Mouse (Mus musculus): ENCODE measurements around the gene Adck1. TPM values are rescaled to one million over a fixed set of nuclear protein-coding genes. Genes with fewer than 3 reads are reported as not detected.
"Not testable (repeated sequence)": the region's sequence is repeated elsewhere in the genome, so short reads cannot be mapped to it uniquely, and the experiment has no call there.

Gene Adck1
- 31.0 and 33.3 TPM in 2 replicates for polyA plus RNA-seq (2015; fragmentation: Nextera tagmentation; extraction: Ambion mirVana)

GRCm38 (mm10) chr12:88360441-88361119, at the start of gene Adck1:
Gene Adck1 (plus strand): TSS chr12:88360554.
- Histone ChIP-seq H3K4me1 (replicated peaks) (peaks cover 6% of the 10 kb centered on the region), H3K36me3 (no peaks in the 10 kb centered on the region), H3K9ac (peak within 1 kb of the TSS; percentile 78), H3K27ac (peak within 1 kb of the TSS; percentile 85), H3K27me3 (no peaks in the 10 kb centered on the region), H3K4me2 (peak within 1 kb of the TSS; percentile 74), H3K4me3 (peak within 1 kb of the TSS; percentile 62), H3K9me3 (no peaks in the 10 kb centered on the region)
- ATAC-seq (ENCODE audit: low FRiP score): peak; percentile 97
- WGBS: under 1% methylated on average over 38 of the region's 38 CpGs

GRCm38 (mm10) chr12:88314556-88314955, 45.8 kb upstream of the Adck1 start:
- H3K27ac ChIP-seq: no peak overlapping the region
- no peak overlapping the region for H3K4me2 ChIP-seq
- no peak overlapping the region for H3K9ac ChIP-seq
- H3K9me3 ChIP-seq: 0 out of 2 replicates have a peak, but pooled peaks cover 3% of the 10 kb centered on the region
- WGBS: 79% methylated on average over 3 of the region's 3 CpGs
- H3K27me3 ChIP-seq: no peaks in the 10 kb centered on the region
- H3K36me3 ChIP-seq: no peaks in the 10 kb centered on the region
- ATAC-seq (ENCODE audit: low FRiP score): no peak
- no peak overlapping the region for H3K4me3 ChIP-seq
- H3K4me1 ChIP-seq (replicated peaks): no peaks in the 10 kb centered on the region

GRCm38 (mm10) chr12:88323926-88324325, 36.4 kb upstream of the Adck1 start, which contains the start of gene Gm5039:
Gene Gm5039 (minus strand): TSS chr12:88324026.
- not testable (repeated sequence) for H3K9me3 ChIP-seq

GRCm38 (mm10) chr12:88336662-88337413, 23.5 kb upstream of the Adck1 start:
- not testable (repeated sequence) for H3K27ac ChIP-seq; H3K4me3 ChIP-seq; H3K27me3 ChIP-seq; H3K9me3 ChIP-seq; H3K9ac ChIP-seq; H3K4me2 ChIP-seq; H3K36me3 ChIP-seq; H3K4me1 ChIP-seq (replicated peaks); ATAC-seq (ENCODE audit: low FRiP score)
- WGBS: 82% methylated on average over 4 of the region's 4 CpGs

More at GRCm38 (mm10) chr12:88323926-88324325, 36.4 kb upstream of the Adck1 start, which contains the start of gene Gm5039:
- H3K4me3 ChIP-seq; H3K4me2 ChIP-seq; H3K9ac ChIP-seq; H3K27ac ChIP-seq; H3K4me1 ChIP-seq (replicated peaks); H3K27me3 ChIP-seq; ATAC-seq (ENCODE audit: low FRiP score); H3K36me3 ChIP-seq: not testable (repeated sequence)
- WGBS: 84% methylated on average over 2 of the region's 2 CpGs

DNA sequence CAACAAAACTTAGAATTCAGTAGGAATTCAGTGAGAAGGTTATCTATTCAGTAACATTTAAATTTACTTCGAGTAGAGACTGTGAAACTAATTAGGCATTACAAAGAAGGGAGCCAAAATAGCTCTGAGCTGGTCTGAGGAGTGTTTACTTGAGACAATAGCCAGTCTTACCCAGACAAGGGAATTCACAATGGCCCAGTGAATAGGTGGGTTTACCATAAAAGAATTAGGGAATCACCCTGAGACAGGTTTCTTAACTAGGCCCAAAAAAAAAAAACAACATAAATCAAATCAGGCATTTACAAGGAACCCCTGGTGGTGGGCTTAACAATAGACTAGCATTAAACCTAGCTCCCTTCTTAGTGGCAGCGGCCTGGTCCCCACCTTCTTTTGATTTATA, 19.1 kb upstream of the Adck1 start:
- not testable (repeated sequence) for H3K36me3 ChIP-seq; ATAC-seq (ENCODE audit: low FRiP score); H3K27ac ChIP-seq; H3K4me1 ChIP-seq (replicated peaks); H3K4me2 ChIP-seq; H3K9me3 ChIP-seq; H3K9ac ChIP-seq; H3K27me3 ChIP-seq; H3K4me3 ChIP-seq
- WGBS: 19% methylated on average over 2 of the region's 2 CpGs

DNA sequence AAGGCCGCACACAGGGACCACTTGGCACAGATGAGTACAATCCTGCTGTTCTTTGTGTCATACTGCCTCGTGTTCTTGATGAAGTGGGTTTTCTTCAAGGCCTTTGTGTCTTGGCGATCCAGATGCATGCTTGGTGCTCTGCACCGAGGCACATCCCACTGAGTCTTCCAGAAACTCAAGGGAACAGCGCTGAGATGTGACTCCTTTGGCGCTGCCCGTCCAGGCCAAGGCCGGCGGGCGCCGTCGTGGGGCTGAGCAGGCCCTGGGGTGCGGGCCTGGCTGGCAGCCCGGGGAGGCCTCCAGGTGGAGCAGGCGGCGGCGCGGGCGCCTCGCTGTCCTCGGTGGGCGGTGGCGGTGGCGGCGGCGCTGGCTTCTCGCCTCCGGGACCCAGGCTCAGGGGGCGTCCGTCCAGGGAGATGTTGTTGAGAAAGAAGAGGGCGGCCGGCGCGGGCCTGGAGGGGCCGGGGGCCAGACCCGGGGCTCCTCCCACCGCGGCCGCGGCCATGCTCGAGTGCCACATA, 6.1 kb upstream of the Adck1 start:
- Histone ChIP-seq H3K27ac (no peak overlapping the region), H3K9ac (peak overlapping the region; percentile 62), H3K36me3 (no peaks in the 10 kb centered on the region), H3K4me2 (peak overlapping the region; percentile 52), H3K4me3 (peak overlapping the region; percentile 33), H3K27me3 (no peaks in the 10 kb centered on the region), H3K4me1 (replicated peaks) (peaks cover 5% of the 10 kb centered on the region; the same call in 1 of the 2 replicates), H3K9me3 (no peaks in the 10 kb centered on the region)
- 26% methylated on average over 40 of the region's 41 CpGs for WGBS
- 0 out of 2 replicates have a peak, but pooled peaks have one; percentile 46 for ATAC-seq (ENCODE audit: low FRiP score)

- Histone ChIP-seq H3K27me3 (no peaks in the 10 kb centered on the region), H3K4me2 (peak overlapping the region; percentile 74), H3K4me1 (replicated peaks) (peaks cover 6% of the 10 kb centered on the region), H3K4me3 (peak overlapping the region; percentile 62), H3K36me3 (no peaks in the 10 kb centered on the region), H3K9ac (peak overlapping the region; percentile 78), H3K9me3 (no peaks in the 10 kb centered on the region), H3K27ac (no peak overlapping the region)
- WGBS: 57% methylated on average over 9 of the region's 9 CpGs
- peak; percentile 8; the same call in 1 of the 2 replicates for ATAC-seq (ENCODE audit: low FRiP score)
Observed at GRCm38 (mm10) chr12:88361120-88361445, 729 bp downstream of the Adck1 start.

DNA sequence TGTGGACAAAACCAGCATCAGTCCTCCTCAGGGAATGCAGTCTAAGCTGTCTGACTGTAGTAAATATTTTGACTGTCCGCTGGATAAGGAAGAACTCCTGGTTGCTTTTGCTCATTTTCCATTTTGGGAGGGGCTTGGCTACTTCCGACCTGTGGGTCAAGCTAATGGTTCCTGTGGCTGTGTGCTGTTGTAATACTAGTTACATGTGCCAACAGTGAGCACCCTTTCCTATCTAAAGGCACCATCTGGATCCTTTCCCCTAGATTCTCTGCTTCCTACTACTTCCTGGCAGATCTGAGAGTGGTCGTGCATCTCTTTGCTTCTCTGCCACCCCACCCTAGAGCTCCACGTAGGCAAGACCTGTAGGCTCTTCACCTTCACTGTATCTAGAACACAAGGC, 7.3 kb downstream of the Adck1 start:
- H3K9me3 ChIP-seq: no peaks in the 10 kb centered on the region
- peaks cover 6% of the 10 kb centered on the region; the same call in 1 of the 2 replicates for H3K36me3 ChIP-seq
- H3K9ac ChIP-seq: no peak overlapping the region
- no peak overlapping the region for H3K4me3 ChIP-seq
- H3K4me2 ChIP-seq: no peak overlapping the region
- no peak for ATAC-seq (ENCODE audit: low FRiP score)
- no peaks in the 10 kb centered on the region for H3K27me3 ChIP-seq
- WGBS: 87% methylated on average over 4 of the region's 4 CpGs
- no peak overlapping the region for H3K27ac ChIP-seq
- H3K4me1 ChIP-seq (replicated peaks): peaks cover 8% of the 10 kb centered on the region

DNA sequence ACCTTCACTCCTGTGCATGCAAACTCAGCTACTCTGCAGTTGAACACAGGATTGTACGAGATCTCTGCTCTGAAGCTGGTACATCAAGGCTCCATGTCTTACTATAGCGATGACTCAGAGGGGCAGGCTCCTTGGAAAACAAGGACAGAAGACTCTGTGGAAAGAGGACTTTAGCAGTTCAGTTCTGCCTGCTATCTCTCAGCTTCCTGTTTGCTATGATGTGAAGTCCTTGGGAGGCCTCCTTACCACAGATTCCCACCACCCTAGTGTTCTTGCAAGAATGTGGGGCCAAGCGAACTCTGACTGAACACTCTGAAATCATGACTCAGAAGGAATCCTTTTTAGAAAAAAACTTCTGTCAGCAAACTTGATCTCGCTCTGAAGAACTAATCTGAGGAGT, 8.3 kb downstream of the Adck1 start:
- Histone ChIP-seq H3K36me3 (peaks cover 6% of the 10 kb centered on the region; the same call in 1 of the 2 replicates), H3K27me3 (no peaks in the 10 kb centered on the region), H3K9me3 (no peaks in the 10 kb centered on the region), H3K4me3 (no peak overlapping the region), H3K9ac (no peak overlapping the region), H3K4me2 (no peak overlapping the region), H3K4me1 (replicated peaks) (peaks cover 8% of the 10 kb centered on the region), H3K27ac (no peak overlapping the region)
- ATAC-seq (ENCODE audit: low FRiP score): no peak
- 85% methylated on average over 4 of the region's 4 CpGs for WGBS

DNA sequence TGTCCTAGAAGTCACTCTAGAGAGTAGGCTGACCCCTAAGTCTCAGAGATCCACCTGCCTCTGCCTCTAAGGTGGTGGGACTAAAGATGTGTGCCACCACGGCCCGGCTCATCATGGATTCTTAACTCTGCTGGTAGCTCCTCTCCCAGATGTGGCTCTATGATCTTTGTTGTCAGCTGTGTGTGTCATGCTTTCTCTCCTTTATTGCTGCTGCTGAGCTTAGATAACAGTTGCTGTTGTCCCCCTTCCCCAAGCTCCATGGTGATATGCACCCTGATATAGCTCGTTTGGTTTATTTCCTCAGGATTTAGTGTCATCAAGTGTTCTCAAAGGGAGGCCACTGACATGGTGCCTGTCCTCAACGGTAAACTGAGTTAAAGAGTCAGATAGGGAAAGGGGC, 9.3 kb downstream of the Adck1 start:
- WGBS: 91% methylated on average over 4 of the region's 4 CpGs
- H3K27ac ChIP-seq; H3K4me2 ChIP-seq; ATAC-seq (ENCODE audit: low FRiP score); H3K36me3 ChIP-seq; H3K4me1 ChIP-seq (replicated peaks); H3K9me3 ChIP-seq; H3K4me3 ChIP-seq; H3K27me3 ChIP-seq; H3K9ac ChIP-seq: not testable (repeated sequence)

GRCm38 (mm10) chr12:88370321-88370720, 10.0 kb downstream of the Adck1 start:
- not testable (repeated sequence) for H3K27me3 ChIP-seq; H3K4me3 ChIP-seq; ATAC-seq (ENCODE audit: low FRiP score); H3K27ac ChIP-seq; H3K4me1 ChIP-seq (replicated peaks); H3K4me2 ChIP-seq; H3K36me3 ChIP-seq; H3K9me3 ChIP-seq; H3K9ac ChIP-seq
- 22% methylated on average over 1 of the region's 1 CpGs for WGBS

DNA sequence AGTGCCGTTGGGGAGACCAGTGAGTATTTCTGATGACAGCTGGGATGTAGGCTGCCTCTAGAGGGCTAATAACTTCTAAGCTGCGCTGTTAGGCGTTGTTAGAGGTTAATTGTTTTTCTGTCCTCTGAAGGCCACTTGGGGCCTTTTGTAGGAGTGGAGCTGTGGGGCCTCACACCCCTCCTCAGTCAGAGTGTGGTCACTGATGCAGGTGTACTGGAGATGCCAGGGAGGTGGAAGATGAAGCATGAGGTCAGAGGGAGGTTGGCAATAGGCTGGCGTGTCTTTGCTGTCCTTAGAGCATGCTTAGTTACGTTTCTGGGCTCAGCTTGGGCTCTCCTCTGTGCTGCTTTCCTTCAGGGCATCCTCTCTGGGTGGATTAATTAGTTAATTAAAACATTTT, 11.7 kb downstream of the Adck1 start:
- no peak overlapping the region for H3K27ac ChIP-seq
- H3K9ac ChIP-seq: no peak overlapping the region
- peak; percentile 58; the same call in 1 of the 2 replicates for ATAC-seq (ENCODE audit: low FRiP score)
- H3K27me3 ChIP-seq: no peaks in the 10 kb centered on the region
- H3K4me3 ChIP-seq: no peak overlapping the region
- H3K4me2 ChIP-seq: no peak overlapping the region
- WGBS: 40% methylated on average over 5 of the region's 5 CpGs
- peaks cover 11% of the 10 kb centered on the region for H3K4me1 ChIP-seq (replicated peaks)
- H3K36me3 ChIP-seq: peaks cover 6% of the 10 kb centered on the region; the same call in 1 of the 2 replicates
- H3K9me3 ChIP-seq: no peaks in the 10 kb centered on the region
